Mouse (Mus musculus): ENCODE measurements around the gene Lima1. TPM values are rescaled to one million over a fixed set of nuclear protein-coding genes. Genes with fewer than 3 reads are reported as not detected.
"Not testable (repeated sequence)": the region's sequence is repeated elsewhere in the genome, so short reads cannot be mapped to it uniquely, and the experiment has no call there.

Lima1 gene
- total RNA-seq (2014; fragmentation: Nextera tagmentation) (0.09 TPM in 1 of 2 replicates, not detected in the other), total RNA-seq (2017) (0.11 TPM in 1 of 2 replicates, not detected in the other)

DNA sequence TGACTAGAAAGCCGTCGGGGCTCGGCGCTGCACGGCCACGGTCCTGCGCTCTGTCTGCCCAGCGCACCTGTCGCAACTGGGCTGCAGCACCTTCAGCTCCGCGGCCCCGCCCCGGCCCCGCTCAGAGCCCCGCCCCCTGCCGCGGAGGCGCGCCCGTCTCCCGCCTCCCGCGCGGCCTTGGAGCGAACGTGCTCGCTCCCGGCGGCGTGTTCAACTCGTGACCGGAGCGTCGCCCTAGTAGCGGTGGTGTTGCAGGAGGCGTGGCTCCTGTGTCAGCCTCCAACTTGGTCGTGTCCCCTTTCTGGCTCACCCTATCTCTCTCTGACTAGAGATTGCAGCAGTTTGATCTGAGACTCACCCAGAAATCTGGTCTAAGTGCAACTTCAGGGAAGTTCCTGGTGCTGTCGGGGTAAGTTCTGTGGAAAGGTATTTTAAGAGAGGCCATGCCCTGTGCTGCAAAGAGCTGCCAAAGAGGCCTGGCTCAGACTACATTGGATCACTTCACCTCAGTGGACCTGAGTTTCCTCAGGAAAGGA lies at the start of gene Lima1:
Lima1 (minus strand) TSS at position 123 of the 536 bp plus-strand sequence.
- peak; percentile 95 for ATAC-seq (replicated peaks; ENCODE audit: low FRiP score, low TSS enrichment, poor library complexity, severe bottlenecking)

DNA sequence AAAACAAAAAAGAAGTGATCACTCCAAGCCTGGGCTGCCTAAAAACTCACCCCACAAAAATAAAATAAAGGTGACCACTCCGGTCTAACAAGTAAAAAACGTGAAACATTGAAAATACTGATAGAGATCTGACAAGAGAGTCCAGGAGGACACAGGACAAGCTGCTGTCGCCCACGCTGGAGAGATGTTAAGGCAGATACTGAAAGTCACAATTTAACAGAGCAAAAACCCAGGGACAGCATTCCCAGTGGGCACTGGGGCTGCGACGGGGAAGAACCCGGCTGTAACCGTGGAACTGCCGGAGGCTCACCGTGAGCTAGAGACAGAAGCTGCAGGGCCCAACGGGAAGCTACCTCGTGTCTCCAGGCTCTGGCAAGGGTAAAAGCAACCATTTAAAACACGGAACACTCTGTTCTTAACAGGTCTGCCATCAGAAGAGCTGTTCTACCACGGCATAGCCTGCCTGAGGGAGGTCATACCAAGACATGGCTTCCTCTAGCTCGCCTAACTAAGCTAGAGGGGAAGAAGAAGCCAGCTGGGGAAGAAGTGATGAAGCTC lies 44.4 kb upstream of the Lima1 start:
- ATAC-seq (replicated peaks; ENCODE audit: low FRiP score, low TSS enrichment, poor library complexity, severe bottlenecking) = no peak

DNA sequence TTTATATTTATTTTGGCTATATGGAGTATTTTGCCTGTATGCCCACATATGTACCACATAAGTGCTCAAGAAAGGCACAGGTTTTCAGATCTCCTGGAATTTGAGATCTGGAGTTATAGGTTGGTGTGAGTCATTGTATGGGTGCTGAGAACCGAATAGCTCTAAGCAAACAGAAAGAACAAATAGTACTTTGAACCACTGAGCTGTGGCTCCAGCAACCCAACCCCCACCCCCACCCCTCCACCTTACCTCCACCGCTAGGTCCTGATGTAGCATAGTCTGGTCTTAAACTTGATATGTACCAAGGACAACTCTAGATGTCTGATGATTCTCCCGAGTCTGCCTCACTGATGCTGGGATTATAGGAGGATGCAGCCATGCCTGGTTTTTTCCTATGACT lies 42.0 kb upstream of the Lima1 start:
- ATAC-seq (replicated peaks; ENCODE audit: low FRiP score, low TSS enrichment, poor library complexity, severe bottlenecking) = no peak

DNA sequence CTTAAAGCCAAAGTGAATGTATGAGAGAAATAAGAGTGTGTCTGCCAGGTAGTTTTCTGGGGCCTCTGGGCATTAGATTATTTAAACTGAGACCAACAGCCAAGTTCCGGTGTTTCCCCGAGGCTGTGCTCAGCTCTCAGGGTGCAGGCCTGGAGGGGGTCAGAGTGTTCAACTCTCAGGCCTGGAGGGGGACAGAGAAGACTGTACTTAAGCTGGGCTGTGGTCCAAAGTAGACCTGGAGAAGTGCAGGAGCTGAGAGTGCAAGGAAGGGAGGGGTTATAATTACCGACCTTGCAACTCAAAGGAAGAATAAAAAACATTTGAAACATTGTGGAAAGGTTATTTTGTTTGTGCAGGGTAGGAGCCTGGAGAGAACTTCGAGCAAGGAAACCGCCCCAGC lies 39.4 kb upstream of the Lima1 start:
- no peak for ATAC-seq (replicated peaks; ENCODE audit: low FRiP score, low TSS enrichment, poor library complexity, severe bottlenecking)

DNA sequence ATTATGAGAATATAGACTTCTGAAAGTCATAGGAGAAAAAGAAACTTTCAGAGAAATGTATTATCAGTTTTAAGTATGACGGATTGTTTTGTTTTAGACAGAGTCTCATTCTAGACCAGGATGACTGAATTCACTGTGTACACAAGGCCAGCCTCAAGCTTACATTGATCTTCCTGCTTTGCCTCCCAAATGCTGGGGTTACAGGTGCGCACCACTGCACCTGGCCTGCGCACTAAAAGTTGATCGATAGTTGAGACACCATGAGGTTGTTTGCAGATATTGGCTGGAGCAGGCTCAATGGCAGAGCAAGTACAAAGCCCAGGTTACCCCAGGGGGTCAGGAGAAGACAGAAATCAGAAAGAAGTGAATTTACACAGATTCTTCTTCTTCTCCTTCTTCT lies 36.5 kb upstream of the Lima1 start:
- no peak for ATAC-seq (replicated peaks; ENCODE audit: low FRiP score, low TSS enrichment, poor library complexity, severe bottlenecking)

DNA sequence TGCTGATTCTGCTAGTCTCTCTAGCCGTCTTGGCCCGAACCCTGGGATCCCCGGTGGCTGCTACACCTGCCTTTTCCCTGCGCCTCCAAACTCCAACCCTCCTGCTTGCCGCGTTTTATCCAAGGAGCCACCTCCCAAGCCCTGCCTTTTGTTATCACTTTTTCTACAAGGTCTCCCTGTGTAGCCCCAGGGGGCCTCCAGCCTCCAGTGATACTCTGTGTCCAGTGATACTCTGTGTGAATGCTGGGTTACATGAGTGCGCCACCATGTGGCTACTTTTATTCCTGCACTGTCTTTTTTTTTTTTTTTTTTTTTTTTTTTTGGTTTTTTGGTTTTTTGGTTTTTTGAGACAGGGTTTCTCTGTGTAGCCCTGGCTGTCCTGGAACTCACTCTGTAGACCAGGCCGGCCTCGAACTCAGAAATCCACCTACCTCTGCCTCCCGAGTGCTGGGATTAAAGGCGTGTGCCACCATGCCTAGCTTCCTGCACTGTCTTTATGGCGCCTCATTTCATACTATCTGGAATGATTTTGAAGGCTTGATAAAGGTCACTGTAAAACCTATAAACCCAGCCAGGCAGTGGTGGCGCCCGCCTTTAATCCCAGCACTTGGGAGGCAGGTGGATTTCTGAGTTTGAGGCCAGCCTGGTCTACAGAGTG lies 34.2 kb upstream of the Lima1 start:
- peak; percentile 77 for ATAC-seq (replicated peaks; ENCODE audit: low FRiP score, low TSS enrichment, poor library complexity, severe bottlenecking)

DNA sequence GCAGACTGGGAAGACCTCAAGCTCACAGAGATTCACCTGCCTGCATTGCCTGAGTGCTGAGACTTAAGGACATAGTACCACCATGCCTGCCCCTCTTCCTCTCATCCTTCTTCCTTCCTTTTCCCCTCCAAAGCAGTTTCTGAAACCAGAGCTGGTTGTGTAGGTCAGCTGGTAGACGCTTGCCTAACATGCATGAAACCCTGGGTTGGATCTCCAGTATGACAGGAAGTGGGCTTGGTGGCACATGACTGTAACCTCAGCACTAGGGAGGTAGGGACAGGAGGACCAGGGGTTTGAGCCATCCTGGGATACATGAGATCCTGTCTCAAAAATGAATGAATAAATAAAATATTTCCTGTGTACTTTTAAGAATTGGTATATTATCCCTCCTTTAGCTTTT lies 32.3 kb upstream of the Lima1 start:
- no peak for ATAC-seq (replicated peaks; ENCODE audit: low FRiP score, low TSS enrichment, poor library complexity, severe bottlenecking)

DNA sequence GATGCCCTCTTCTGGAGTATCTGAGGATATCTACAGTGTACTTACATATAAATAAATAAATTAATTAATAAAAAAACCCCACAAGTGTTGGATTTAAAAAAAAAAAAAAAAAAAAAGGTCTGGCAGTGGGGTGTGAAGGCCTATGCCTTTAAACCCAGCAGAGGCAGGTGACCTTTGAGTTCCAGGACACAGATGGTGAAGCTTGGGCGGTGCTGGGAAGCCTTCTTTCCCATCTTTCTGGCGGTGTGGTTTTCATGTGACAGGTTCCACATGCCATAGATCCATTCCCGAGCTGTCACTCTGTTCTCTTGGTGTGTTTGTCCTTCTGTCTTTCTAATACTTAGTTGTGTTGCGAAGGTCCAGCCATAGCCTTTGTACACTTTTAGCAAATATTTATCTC lies 31.8 kb upstream of the Lima1 start:
- no peak for ATAC-seq (replicated peaks; ENCODE audit: low FRiP score, low TSS enrichment, poor library complexity, severe bottlenecking)

DNA sequence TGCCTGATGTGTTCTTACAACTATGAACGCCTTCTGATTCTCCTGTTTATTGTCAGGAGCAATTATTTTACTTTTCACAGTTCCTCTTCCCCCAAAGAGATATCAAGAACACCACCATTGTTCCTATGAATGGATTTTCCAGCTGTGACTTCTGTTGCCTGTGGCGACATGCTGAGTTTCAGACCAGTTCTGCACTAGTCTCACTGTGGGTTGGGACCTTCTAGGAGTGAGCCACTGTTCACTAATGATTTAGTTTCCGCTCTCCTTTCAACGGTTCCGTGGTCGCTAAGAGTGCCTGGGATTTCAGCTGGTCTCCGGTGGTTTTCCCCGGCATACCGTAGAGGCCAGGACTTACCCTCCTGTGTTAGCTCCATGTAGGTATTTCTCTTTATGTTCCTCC lies 29.6 kb upstream of the Lima1 start:
- ATAC-seq (replicated peaks; ENCODE audit: low FRiP score, low TSS enrichment, poor library complexity, severe bottlenecking) = no peak

DNA sequence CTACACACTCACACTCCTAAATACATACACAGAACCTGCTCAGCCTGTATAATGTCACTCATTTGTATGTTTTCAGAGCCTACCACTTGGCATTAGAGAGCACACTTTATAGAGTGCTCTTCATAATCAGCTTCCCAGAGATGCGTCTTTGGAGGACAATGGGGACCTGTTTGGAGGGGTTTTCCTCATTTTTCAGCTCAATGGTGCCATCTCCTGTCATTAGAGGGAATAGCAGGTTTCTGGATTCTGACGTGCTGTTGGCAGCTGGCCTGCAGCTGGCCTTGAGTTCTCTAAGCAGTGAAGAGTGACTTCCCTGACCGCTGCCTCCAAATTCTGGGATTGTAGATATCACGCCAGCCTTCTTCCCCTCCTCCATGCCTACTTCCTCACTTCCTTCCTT lies 29.1 kb upstream of the Lima1 start:
- ATAC-seq (replicated peaks; ENCODE audit: low FRiP score, low TSS enrichment, poor library complexity, severe bottlenecking) = peak; percentile 72

DNA sequence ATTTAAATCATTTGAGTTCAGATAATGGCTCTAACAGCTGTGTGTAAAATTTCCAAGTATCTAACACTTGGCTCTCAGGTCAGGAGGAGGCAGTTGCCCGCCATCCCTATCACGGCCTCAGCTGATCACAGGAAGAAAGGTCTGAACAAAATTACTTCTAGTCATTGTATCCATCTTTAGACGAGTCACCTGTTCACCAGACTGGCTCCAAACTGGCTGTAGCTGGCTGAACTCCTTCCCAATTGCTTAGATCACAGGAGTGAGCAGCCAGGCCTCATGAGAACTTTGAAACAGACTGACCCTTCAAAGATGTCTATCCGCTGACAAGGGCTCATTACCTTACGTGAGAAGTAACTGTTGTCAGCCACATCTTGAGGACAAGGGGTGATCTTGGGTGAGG lies 28.0 kb upstream of the Lima1 start:
- ATAC-seq (replicated peaks; ENCODE audit: low FRiP score, low TSS enrichment, poor library complexity, severe bottlenecking) = no peak

DNA sequence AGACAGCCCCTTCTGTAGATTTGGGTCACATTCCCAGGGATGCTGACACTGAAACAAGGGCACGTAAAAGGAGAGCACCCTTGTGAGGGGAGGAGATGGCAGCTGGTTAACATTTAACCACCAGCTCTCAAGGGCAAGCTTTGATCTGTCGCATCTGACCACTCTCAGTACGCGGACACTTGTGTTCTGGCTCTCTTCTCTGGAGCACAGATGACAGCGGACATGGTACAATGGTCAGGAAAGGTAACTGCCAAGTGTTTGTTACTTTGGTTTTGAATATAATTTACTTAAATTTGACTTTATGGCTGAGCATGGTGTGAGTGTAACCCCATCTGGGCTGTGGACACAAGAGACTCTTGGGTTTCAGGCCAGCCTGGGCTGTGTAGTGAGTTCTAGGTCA lies 27.5 kb upstream of the Lima1 start:
- no peak for ATAC-seq (replicated peaks; ENCODE audit: low FRiP score, low TSS enrichment, poor library complexity, severe bottlenecking)

DNA sequence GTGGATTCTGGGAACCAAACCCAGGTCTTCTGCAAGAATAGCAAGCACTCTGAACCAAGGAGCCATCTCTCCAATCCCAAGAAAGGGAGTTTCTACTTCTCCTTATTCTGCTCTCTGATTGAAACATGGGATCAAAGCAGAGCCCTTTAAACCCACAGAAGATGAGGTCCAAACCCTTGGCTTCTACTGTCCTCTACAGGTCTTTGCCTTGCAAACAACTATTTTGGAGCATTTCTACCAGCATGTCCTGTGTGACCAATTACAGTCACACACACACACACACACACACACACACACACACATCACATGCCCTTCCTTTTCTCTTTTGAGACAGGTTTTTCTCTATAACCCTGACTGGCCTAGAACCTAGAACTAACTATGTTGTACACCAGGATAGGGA lies 21.4 kb upstream of the Lima1 start:
- ATAC-seq (replicated peaks; ENCODE audit: low FRiP score, low TSS enrichment, poor library complexity, severe bottlenecking) = no peak

DNA sequence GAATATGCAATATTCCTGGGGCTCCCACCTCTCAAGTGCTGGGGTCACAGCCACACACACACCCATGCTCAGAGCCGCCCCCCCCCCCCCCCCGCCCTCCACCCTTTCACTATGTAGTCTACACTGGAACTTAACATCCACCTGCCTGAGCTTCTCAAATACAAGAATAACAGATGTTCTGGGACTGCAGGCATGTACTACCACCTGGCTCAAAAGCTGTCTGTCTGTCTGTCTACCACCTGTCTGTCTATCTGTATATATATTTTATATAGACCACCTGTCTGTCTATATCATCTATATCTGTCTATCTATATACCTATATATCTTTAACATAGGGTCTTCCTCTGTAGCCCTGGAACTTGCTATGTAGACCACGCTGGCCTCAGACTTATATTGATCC lies 16.1 kb upstream of the Lima1 start:
- ATAC-seq (replicated peaks; ENCODE audit: low FRiP score, low TSS enrichment, poor library complexity, severe bottlenecking) = no peak

DNA sequence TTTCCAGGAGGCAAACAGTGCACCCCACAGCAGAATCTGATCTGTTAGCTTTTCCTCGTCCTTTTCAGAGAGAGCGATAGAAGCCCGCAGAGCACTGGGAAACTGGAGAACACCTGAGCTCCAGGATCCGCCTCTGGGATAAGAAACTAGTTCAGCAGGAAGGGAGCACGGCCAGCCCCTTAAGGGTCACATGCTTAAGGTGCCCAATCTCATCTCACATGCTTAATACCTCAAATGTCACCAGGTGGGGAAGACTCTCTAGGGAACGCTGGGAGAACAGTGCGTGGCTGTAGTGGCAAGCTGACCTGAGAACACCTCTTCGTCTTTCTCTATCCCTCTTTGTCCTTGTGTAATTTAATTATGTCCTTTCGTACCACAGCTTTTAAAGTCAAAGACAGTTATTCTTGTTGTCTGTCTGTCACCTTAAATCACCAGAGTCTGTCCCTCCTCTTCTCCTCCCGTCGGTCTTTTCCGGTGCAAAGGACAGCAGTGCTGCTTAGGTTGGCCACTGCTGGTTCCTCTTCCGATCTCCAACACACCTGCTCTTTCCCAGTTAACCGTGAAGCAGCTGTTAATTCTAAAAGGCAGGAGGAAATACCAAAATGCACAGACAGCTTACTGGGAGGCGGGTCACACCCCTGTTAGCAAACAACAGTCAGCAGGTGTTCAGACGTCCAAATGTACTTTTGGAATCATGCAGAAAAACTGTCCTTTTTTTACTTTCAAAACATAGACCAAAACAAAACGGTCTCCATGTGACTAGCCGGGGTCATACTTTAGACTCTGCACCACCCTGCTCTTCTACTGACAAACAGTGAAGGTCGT lies 15.4 kb upstream of the Lima1 start:
- no peak for ATAC-seq (replicated peaks; ENCODE audit: low FRiP score, low TSS enrichment, poor library complexity, severe bottlenecking)

DNA sequence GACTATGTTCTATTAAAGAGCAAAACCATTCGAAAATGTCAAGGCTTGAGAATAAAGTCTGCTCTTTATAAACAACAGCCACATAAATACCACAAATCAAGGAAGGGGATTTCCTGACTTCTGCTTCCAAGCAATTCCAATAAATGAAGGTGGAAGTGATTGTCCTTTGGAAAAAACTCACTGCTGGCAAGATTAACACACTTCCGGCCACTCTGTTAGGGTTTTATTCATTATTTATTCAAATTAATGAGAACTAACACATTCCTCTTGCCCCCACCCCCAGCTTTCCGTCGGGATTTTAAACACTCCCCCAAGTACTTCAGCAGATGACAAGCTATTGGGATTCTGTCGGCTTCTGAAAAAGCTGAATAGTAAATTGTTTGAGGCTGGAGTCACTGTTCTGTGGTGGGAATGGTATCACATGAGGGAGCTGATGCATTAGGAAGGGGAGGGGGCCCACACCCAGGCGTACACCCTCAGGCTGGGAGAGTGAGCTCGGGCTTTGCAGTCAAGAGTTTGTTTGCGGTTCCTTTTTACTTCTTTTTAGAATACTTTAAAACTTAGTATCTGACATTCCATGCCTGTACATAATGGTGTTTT lies 14.1 kb upstream of the Lima1 start:
- no peak for ATAC-seq (replicated peaks; ENCODE audit: low FRiP score, low TSS enrichment, poor library complexity, severe bottlenecking)

DNA sequence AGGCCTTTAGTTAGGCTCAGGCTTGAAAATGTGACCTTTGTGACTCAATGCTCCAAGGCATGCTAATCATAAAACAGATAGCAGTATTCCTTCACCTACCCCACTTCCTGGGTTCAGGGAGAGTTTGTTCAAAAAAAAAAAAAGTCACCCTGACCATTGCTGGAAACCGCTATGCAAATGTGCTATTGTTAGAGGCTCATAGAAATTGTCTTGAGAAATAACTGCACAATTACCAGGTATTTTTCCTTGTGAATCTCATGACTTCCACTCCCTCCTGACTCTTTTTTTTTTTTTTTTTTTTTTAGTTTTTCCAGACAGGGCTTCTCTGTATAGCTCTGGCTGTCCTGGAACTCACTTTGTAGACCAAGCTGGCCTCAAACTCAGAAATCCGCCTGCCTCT lies 11.9 kb upstream of the Lima1 start:
- not testable (repeated sequence) for ATAC-seq (replicated peaks; ENCODE audit: low FRiP score, low TSS enrichment, poor library complexity, severe bottlenecking)

DNA sequence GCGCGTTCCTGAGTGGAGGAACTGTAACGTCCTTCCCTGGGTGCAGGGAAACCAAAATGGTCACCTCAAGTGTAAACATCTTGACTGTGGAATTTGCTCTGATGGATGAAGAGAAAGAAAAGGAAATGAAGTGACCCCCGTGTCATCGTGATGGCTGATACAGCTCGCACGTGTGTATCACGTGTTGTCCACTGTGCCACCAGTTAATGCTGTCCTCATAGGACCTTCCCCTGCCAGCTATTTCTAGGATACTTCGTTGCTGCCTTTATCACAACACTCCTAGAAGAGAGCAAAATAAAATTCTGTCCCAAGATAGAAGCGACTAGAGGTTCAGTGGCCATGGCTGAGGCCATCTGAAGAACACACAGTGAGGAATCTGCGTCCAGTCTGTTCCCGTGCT lies 8.8 kb upstream of the Lima1 start:
- ATAC-seq (replicated peaks; ENCODE audit: low FRiP score, low TSS enrichment, poor library complexity, severe bottlenecking) = no peak

DNA sequence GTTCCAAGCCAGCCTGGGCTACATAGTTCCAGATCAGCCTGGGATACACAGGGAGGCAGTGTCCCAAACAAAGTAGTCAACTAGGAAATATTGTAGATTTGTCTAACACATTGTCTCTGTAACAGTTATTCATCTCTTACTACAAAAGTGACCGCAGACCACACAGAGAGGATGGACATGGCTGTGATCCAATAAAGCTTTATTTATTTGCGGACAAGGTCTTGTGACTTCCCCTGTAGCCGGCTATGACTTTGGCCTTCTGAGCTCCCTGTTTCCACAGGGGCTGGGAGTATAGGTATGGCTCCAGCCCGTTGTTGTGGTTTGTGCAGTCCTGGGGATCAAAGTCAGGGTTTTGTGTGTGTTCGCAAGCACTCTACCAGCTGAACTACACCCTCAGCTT lies 3.3 kb upstream of the Lima1 start:
- ATAC-seq (replicated peaks; ENCODE audit: low FRiP score, low TSS enrichment, poor library complexity, severe bottlenecking) = no peak
